Mouse (Mus musculus) heart, adult 9 months (tissue): ENCODE measurements around the gene Yipf4.
"Not testable (repeated sequence)": the region's sequence is repeated elsewhere in the genome, so short reads cannot be mapped to it uniquely, and the experiment has no call there.

Experiments
- DNase-seq, 2 experiments: peaks; one replicate each; pipeline ENCODE4 v3.0.0; 2022; ENCODE audit warnings: low spot score in 2 of 2

The Yipf4 gene

GRCm38 (mm10) chr17:74489024-74489900 is at the start of gene Yipf4:
Yipf4 (plus strand) TSS chr17:74489493.
- DNase-seq: peak; percentile 98 to 99

GRCm38 (mm10) chr17:74440486-74440885 is 48.8 kb upstream of the Yipf4 start:
- no peak for DNase-seq

- no peak for DNase-seq
Observed at GRCm38 (mm10) chr17:74449776-74450175, 39.5 kb upstream of the Yipf4 start.

GRCm38 (mm10) chr17:74453928-74454327 is 35.4 kb upstream of the Yipf4 start:
- DNase-seq: no peak

- no peak for DNase-seq
Observed at GRCm38 (mm10) chr17:74454660-74455059, 34.6 kb upstream of the Yipf4 start.

- no peak for DNase-seq
Observed at GRCm38 (mm10) chr17:74455426-74455825, 33.9 kb upstream of the Yipf4 start.

GRCm38 (mm10) chr17:74456825-74457224 is 32.5 kb upstream of the Yipf4 start:
- DNase-seq: no peak

- no peak for DNase-seq
Observed at GRCm38 (mm10) chr17:74457972-74458677, 31.2 kb upstream of the Yipf4 start.

GRCm38 (mm10) chr17:74458711-74459408 is 30.4 kb upstream of the Yipf4 start, which contains the start of gene Nlrc4:
Nlrc4 (minus strand) TSS chr17:74459142.
- no peak for DNase-seq

GRCm38 (mm10) chr17:74463510-74463909 is 25.8 kb upstream of the Yipf4 start:
- no peak for DNase-seq

GRCm38 (mm10) chr17:74467981-74468380 is 21.3 kb upstream of the Yipf4 start:
- DNase-seq: not testable (repeated sequence)

- DNase-seq: not testable (repeated sequence)
Observed at GRCm38 (mm10) chr17:74470133-74470532, 19.2 kb upstream of the Yipf4 start.

- no peak for DNase-seq
Observed at GRCm38 (mm10) chr17:74480361-74481069, 8.8 kb upstream of the Yipf4 start.

- DNase-seq: no peak
Observed at GRCm38 (mm10) chr17:74489901-74490220, 568 bp downstream of the Yipf4 start.

GRCm38 (mm10) chr17:74491565-74491964 is 2.3 kb downstream of the Yipf4 start:
- DNase-seq: no peak

- no peak for DNase-seq
Observed at GRCm38 (mm10) chr17:74500204-74500603, 10.9 kb downstream of the Yipf4 start.

- no peak for DNase-seq
Observed at GRCm38 (mm10) chr17:74501085-74501484, 11.8 kb downstream of the Yipf4 start.

GRCm38 (mm10) chr17:74507934-74508333 is 18.6 kb downstream of the Yipf4 start:
- no peak for DNase-seq

- DNase-seq: no peak
Observed at GRCm38 (mm10) chr17:74508600-74508999, 19.3 kb downstream of the Yipf4 start.

- DNase-seq: no peak
Observed at GRCm38 (mm10) chr17:74512308-74512707, 23.0 kb downstream of the Yipf4 start.

GRCm38 (mm10) chr17:74522797-74523723 is 33.8 kb downstream of the Yipf4 start:
- DNase-seq: no peak
